Mouse (Mus musculus) olfactory bulb, adult 2 months (tissue): ENCODE data around the gene Srpk1.

ENCODE experiments used
- CTCF ChIP-seq: fragments of 200-500 bp; IDR thresholded peaks from 2 replicates; pipeline ENCODE4 v1.5.1; 2012; ENCODE audit warnings: low read depth, mild to moderate bottlenecking, low read length, moderate library complexity; ENCODE audit not compliant: insufficient read depth
- POLR2A ChIP-seq: fragments of 200-500 bp; IDR thresholded peaks from 2 replicates; pipeline ENCODE4 v1.6.1; 2012; ENCODE audit warnings: mild to moderate bottlenecking, low read depth, low read length, moderate library complexity; ENCODE audit not compliant: insufficient read depth

DNA sequence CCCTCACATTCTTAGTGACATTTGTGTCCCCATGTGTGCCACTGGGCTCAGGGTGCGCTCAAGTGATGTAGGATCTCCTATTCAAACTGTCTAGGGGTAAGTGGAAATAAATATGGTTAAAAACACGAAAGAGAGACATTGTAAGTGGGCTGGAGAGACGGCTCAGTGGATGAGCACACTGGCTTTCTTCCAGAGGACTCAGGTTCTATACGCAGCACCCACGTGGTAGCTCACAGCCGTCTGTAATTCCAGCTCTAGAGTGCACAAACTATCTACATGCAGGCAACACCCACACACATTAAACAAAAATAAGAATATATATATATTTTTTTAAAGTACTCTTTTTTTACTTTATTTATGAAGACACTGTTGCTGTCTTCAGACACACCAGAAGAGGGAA lies 49.6 kb downstream of the Srpk1 start:
- no peak for TF ChIP-seq POLR2A
- no peak for TF ChIP-seq CTCF
